Mouse (Mus musculus) testis, postnatal 14 days (tissue): ENCODE data around the gene Tcfl5.

ENCODE experiments used
- DNase-seq: peaks from one replicate; pipeline ENCODE4 v3.0.0; 2021; ENCODE audit warnings: low spot score

Tcfl5 gene

DNA sequence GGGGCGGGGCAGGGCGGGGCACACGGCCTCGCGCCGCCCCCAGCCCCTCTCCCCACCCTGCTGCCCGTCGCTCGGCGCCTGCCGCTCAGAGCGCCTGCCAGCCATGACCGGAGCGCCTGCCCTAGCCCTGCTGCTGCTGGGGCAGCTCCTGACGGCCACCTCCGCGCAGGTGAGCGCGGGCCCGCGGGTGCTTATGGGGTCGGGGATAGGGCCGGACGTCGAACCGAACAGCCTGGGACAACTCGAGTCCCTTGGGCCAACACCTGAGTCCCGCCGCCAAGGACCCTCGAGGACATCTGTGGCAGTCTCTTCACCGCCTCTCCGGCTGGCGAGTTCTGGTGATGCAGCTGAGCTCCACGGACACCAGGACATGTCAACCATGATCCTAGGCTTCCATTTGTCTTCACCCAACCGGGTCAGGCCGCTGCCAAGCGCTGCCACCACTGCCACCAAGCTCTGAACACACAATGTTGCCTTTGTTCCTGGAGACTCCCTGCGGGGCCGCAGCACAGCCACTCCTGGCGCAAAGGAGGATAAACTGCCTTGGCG is 44.3 kb downstream of the Tcfl5 start:
- peak; percentile 52 for DNase-seq

GRCm38 (mm10) chr2:180597490-180597889 is 45.0 kb downstream of the Tcfl5 start, which contains the start of gene Col9a3:
Gene Col9a3, plus strand, starts transcription at chr2:180597790.
- no peak for DNase-seq

- DNase-seq, result peak; percentile 86
Observed at GRCm38 (mm10) chr2:180589123-180589831, 53.2 kb downstream of the Tcfl5 start, which contains the start of gene Ogfr. Gene Ogfr, plus strand, starts transcription at chr2:180589245.

GRCm38 (mm10) chr2:180588736-180589122 is 53.8 kb downstream of the Tcfl5 start:
- DNase-seq, result no peak

DNA sequence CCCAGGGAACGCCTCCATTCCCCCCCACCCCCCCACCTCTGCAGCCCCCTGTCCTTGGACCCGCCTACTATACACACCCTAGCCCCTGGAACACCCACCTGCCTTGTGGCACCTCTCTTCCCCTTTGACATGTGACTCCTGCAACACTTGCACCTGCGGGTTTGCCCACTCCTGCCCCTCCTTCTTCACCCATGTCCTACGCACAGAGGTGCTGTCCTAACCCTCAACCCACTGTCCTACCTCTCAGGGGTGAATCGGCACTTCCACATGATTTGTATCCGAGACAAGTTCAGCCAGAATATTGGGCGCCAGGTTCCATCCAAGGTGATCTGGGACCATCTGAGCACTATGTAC is 59.4 kb downstream of the Tcfl5 start:
- no peak for DNase-seq

DNA sequence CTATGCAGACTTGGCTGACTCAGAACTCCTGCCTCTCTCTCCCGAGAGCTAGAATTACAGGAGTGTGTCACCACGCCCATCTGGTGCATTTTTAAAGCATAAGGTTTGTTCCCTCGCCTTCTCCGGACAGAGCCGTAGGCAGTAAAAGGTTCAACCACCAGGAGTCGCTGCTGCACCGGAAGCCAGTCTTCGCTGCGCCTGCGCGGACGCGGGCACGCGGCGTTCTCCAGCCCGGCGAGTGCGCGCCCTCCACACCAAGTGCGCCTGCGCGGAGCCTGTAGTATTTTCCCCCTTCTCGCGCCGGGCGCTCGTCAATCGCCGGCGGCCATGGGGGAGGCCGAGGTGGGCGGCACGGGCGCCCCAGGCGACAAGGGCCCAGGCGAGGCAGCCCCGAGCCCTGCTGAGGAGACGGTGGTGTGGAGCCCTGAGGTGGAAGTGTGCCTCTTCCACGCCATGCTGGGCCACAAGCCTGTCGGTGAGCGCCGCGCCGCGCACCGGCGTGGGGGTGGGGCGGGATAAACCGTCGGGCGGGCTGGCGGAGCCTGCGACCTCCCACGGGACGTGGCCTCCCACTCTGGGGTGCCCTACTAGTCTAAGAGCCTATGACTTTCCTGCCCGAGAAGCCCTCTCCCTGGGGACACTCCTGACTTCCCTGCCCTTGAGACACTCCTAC is 59.9 kb downstream of the Tcfl5 start:
- DNase-seq, result peak; percentile 95

- DNase-seq, result no peak
Observed at GRCm38 (mm10) chr2:180581002-180581401, 61.5 kb downstream of the Tcfl5 start, which contains the start of gene Mrgbp. Gene Mrgbp, plus strand, starts transcription at chr2:180581304.

GRCm38 (mm10) chr2:180578686-180579085 is 63.8 kb downstream of the Tcfl5 start:
- DNase-seq, result no peak

DNA sequence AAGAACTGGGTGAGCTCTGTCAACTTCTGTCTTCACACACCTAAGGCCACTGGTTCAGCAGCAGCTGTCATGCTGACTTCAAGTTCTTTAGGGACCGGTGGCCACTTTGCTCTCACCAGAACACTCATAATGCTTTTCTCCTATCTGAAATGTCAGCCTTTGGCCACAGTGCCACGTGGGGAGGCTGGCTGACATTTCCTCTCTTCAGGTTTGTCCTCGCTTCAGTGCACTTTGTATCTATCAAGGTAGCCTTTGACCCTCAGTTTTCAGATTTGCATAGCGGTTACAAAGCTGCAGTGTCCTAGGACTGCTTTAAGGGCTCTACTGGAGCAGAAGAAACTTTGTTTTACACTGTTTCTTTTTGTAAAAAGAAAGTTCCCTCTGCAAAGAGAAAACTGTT is 66.0 kb downstream of the Tcfl5 start:
- peak; percentile 63 for DNase-seq
